Mouse (Mus musculus) heart, adult 2 months (tissue): Measurements from ENCODE around the gene Laptm4a. TPM values are rescaled to one million over a fixed set of nuclear protein-coding genes. Genes with fewer than 3 reads are reported as not detected.

Experiments
- DNase-seq, 2 experiments: peaks; one replicate each; pipeline ENCODE4 v3.0.0; 2021
- H3K27ac ChIP-seq: fragments of 200-600 bp; 2 replicates; pipeline ENCODE4 v1.8.1; 2022
- H3K27me3 ChIP-seq: fragments of 200-500 bp; 2 replicates; pipeline ENCODE4 v1.6.1; 2012; ENCODE audit warnings: mild to moderate bottlenecking, low read length, inconsistent platforms, mixed read lengths; ENCODE audit not compliant: control insufficient read depth, insufficient read depth
- H3K36me3 ChIP-seq: fragments of 200-500 bp; 2 replicates; pipeline ENCODE4 v1.6.1; 2012; ENCODE audit warnings: low read length, inconsistent platforms; ENCODE audit not compliant: control insufficient read depth, insufficient read depth
- H3K4me1 ChIP-seq: fragments of 200-500 bp; 2 replicates; pipeline ENCODE4 v1.6.1; 2011; ENCODE audit warnings: low read length; ENCODE audit not compliant: control insufficient read depth, insufficient read depth
- H3K4me3 ChIP-seq: fragments of 200-600 bp; 2 replicates; pipeline ENCODE4 v1.8.1; 2022
- H3K79me2 ChIP-seq: fragments of 200-500 bp; replicated peaks from 2 replicates; pipeline ENCODE4 v1.6.1; 2012; ENCODE audit warnings: mild to moderate bottlenecking, inconsistent platforms, low read length, moderate library complexity, mixed read lengths; ENCODE audit not compliant: control insufficient read depth, insufficient read depth
- H3K9ac ChIP-seq: fragments of 200-500 bp; 2 replicates; pipeline ENCODE4 v1.6.1; 2012; ENCODE audit warnings: low read depth, mild to moderate bottlenecking, control low read depth, inconsistent platforms, low read length, mixed read lengths
- CTCF ChIP-seq: fragments of 200-600 bp; IDR thresholded peaks from 2 replicates; pipeline ENCODE4 v1.8.1; 2022; ENCODE audit warnings: antibody characterized with exemption, mild to moderate bottlenecking, moderate library complexity
- EP300 ChIP-seq: fragments of 200-500 bp; IDR thresholded peaks from 2 replicates; pipeline ENCODE4 v1.6.1; 2011; ENCODE audit warnings: low read depth, low read length, control low read depth; ENCODE audit not compliant: insufficient read depth
- POLR2A ChIP-seq: fragments of 200-500 bp; IDR thresholded peaks from 2 replicates; pipeline ENCODE4 v1.6.1; 2011; ENCODE audit warnings: mild to moderate bottlenecking, low read depth, low read length, control low read depth; ENCODE audit not compliant: insufficient read depth
- WGBS: fragments of 180-500 bp; shearing (Covaris S2); methylation state at CpG from one replicate; pipeline ENCODE4 v1.1.7; 2018; 5-methylcytosine and 5-hydroxymethylcytosine counted together
- intact Hi-C: fragments of 180-260 bp; cut with DNase I; formaldehyde crosslinking; loops from one replicate; pipeline ENCODE4 v1.15.1; 2025
- polyA plus RNA-seq: library from polyadenylated mRNA; depleted of rRNA; stranded (reverse); fragments of >200 nt; gene quantifications from 2 replicates; pipeline ENCODE4 v1.2.3, GENCODE M21; 2012; rRNA removed
- total RNA-seq, 2 experiments: library from RNA; stranded (reverse); gene quantifications; 2 replicates each; pipeline ENCODE4 v1.2.3; 2021

Gene Laptm4a
- total and polyA plus RNA-seq, 3 experiments: 314 to 372 (median 366) TPM

DNA sequence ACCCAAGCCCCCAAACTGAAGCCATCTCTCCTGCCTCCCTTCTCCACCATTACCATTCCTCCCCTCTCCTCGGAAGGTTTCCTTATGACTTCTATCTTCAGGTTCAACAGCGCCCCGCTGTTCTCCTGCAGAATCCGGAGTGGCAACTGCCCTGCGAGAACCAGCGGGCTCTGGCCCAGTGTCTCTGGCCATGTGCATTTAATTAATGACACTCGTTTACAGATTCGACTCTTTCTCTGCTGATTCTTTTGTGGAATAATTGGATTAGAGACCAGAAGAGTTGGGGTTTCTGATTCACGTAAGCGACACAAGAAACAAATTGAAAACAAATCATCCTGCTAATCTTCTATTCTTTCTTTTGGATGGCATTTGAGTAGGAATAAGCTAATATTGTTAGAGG, 31.7 kb downstream of the Laptm4a start:
- H3K9ac ChIP-seq: no peak overlapping the region
- no peaks in the 10 kb centered on the region for H3K36me3 ChIP-seq
- H3K4me1 ChIP-seq: peaks cover 1% of the 10 kb centered on the region; the same call in 1 of the 2 replicates
- no peak overlapping the region for H3K4me3 ChIP-seq
- intact Hi-C loops: no loop called here
- TF ChIP-seq CTCF (no peak), EP300 (no peak), POLR2A (no peak)
- H3K27ac ChIP-seq: no peak overlapping the region
- 0 out of 2 replicates have a peak, but pooled peaks cover under 1% of the 10 kb centered on the region for H3K27me3 ChIP-seq
- H3K79me2 ChIP-seq: no peaks in the 10 kb centered on the region
- DNase-seq: no peak
- WGBS: 78% methylated on average over 10 of the region's 10 CpGs

DNA sequence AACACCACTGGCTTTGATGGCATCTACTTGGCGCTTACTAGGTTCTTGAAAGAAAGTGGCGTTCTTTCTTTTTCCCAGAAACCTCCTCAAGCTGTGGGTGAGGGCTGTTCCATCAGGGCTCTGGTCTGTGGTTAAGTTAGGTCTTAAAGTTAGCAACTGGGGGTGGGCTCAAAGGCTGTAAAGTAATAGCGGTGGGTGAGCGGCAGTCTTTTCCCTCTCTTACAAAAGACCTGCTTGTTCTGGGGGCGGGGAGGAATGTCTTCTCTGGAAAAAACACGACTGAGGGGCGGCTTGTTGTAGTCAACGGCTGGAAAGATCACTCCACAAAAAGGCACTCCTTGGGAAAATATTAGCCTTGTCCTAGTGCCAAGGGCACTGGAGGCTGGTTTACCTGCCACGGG, 32.7 kb downstream of the Laptm4a start:
- Histone ChIP-seq H3K4me1 (no peaks in the 10 kb centered on the region), H3K27ac (no peak overlapping the region), H3K4me3 (no peak overlapping the region), H3K9ac (no peak overlapping the region), H3K36me3 (no peaks in the 10 kb centered on the region), H3K79me2 (no peaks in the 10 kb centered on the region), H3K27me3 (no peaks in the 10 kb centered on the region)
- no peak for DNase-seq
- intact Hi-C loops: no loop called here
- 77% methylated on average over 9 of the region's 9 CpGs for WGBS
- TF ChIP-seq CTCF: no peak
- no peak for TF ChIP-seq EP300
- no peak for TF ChIP-seq POLR2A

DNA sequence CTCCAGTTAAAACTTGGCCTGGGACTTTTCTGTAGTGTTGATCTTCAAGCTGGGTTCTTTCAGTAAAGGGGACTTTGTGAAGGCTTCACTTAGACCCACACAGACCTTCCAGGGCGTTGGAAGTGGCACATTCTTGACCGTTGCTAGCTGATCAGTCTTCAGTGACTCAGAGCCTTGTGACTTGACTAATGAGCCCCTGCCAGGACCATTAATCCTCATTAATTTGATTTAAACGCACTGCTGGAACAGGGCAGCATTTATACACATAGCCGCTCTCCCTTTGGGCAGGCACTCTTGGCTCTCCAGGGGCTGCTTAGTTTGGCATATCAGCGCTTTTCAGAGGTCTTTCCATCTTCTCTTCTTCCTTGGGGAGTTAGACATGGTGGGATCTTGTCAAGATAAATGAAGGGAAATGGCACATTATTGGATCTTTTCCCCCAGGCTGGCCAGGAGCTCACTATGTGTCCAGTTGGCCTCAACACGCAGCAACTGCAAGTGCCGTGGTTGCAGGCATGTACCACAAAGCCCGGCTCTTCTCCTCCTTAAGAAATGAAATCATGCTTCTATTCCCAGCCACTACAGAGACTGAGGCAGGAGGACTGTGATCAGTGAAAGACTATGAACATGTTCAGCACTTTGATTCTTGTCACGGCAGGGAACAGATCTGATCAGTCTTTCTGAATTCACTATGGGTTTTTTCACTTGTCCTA, 40.3 kb downstream of the Laptm4a start:
- H3K36me3 ChIP-seq: no peaks in the 10 kb centered on the region
- H3K9ac ChIP-seq: no peak overlapping the region
- no peaks in the 10 kb centered on the region for H3K79me2 ChIP-seq
- TF ChIP-seq EP300 (no peak), CTCF (no peak), POLR2A (no peak)
- no peak for DNase-seq
- H3K27ac ChIP-seq: no peak overlapping the region
- no peaks in the 10 kb centered on the region for H3K4me1 ChIP-seq
- intact Hi-C loops: no loop called here
- H3K27me3 ChIP-seq: no peaks in the 10 kb centered on the region
- H3K4me3 ChIP-seq: no peak overlapping the region
- 77% methylated on average over 9 of the region's 9 CpGs for WGBS

DNA sequence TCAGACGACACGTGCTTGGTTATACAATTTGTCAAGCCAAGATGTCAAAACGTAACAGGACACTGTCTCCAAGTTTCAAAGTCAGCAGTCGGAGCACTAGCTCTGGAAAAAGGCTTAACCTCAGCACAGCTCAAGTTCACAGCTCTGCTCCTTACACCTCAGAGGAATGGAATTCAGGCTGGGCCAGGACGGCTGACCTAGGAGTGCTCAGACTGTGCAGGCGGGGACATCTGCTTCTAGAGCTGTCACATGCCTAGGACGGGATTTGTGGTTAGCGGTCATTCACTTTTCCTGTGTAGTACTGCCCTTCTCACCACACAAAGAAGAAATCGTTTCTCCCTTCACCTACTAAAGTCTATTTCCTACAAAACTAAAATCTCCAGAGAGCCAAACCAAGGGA, 48.4 kb downstream of the Laptm4a start:
- no peak overlapping the region for H3K9ac ChIP-seq
- H3K27ac ChIP-seq: peak overlapping the region; percentile 78
- 13% methylated on average over 9 of the region's 9 CpGs for WGBS
- H3K36me3 ChIP-seq: no peaks in the 10 kb centered on the region
- no peaks in the 10 kb centered on the region for H3K79me2 ChIP-seq
- H3K4me3 ChIP-seq: no peak overlapping the region
- intact Hi-C loops: loop anchor here (5.0 kb wide), 2 partner anchors 33 to 48 kb away; partner anchors contain the start of gene Laptm4a
- H3K27me3 ChIP-seq: no peaks in the 10 kb centered on the region
- no peaks in the 10 kb centered on the region; the same call in 1 of the 2 replicates for H3K4me1 ChIP-seq
- DNase-seq: peak; percentile 38 to 74
- TF ChIP-seq CTCF (no peak), POLR2A (no peak), EP300 (no peak)

DNA sequence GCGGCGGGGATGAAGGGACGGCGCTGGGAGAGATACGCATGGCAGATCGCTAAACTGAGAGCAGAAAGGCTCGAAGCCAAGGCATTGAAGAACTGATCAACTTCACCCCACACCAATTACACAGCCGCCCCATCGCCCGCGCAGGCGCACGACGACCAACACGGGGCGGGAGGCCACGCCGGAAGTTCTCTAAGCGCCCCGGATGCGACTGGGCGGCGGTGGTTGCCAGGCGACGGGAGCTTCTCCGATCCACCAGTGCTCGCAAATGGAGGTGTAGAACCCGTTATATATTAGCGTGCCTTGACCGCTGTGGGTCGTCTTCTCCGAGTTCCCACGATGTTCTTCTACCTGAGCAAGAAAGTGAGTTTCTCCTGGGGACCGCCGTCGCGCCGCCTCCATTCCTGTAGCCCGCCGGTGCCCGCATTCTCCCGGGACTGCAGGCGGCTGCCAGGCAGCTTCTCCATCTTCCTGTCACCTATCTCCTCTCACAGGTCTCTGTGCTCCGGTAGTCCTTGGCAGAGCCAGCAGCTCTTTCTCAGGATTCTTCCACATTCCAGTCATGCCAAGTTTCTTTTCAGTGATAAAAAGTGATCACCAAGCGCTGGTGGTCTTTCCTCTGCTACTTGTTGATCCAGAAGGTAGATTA, 52.5 kb downstream of the Laptm4a start, which contains the start of gene Wdr35:
Gene Wdr35, plus strand, starts transcription at position 73 of the 646 bp plus-strand sequence.
- H3K9ac ChIP-seq: peak within 1 kb of the TSS; percentile 49
- H3K36me3 ChIP-seq: no peaks in the 10 kb centered on the region
- under 1% methylated on average over 45 of the region's 45 CpGs for WGBS
- no peaks in the 10 kb centered on the region for H3K27me3 ChIP-seq
- H3K27ac ChIP-seq: peak within 1 kb of the TSS; percentile 53
- TF ChIP-seq EP300 (no peak), CTCF (no peak), POLR2A (peak; percentile 82)
- H3K4me1 ChIP-seq: no peaks in the 10 kb centered on the region; the same call in 1 of the 2 replicates
- H3K4me3 ChIP-seq: peak within 1 kb of the TSS; percentile 77
- H3K79me2 ChIP-seq: no peaks in the 10 kb centered on the region
- peak; percentile 89 to 92 for DNase-seq
- intact Hi-C loops: loop anchor here (5.0 kb wide), 2 partner anchors 37 to 52 kb away; partner anchors contain the start of gene Laptm4a

DNA sequence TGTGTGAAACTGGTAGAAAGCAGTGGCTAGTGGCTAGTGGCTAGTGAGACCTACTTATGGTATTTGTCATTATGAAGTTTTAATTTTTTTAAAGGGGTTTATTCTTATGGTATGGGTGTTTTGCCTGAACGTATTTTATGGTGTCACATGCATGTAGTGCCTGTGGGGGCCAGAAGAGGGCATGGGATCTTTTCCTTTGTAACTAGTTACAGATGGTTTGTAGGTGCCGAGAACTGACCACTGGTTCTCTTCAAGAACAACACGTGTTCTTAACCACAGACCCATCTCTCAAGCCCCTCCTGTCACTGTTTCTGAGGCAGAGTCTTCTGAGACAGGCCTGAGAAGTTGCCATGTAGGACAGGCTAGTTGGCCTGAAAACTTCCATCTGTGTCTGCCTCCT, 53.6 kb downstream of the Laptm4a start:
- H3K4me3 ChIP-seq: no peak overlapping the region
- intact Hi-C loops: no loop called here
- no peaks in the 10 kb centered on the region for H3K79me2 ChIP-seq
- no peak for TF ChIP-seq EP300
- peak; percentile 14; the same call in 1 of the 2 replicates for TF ChIP-seq CTCF
- H3K4me1 ChIP-seq: no peaks in the 10 kb centered on the region; the same call in 1 of the 2 replicates
- no peak overlapping the region for H3K9ac ChIP-seq
- no peak overlapping the region for H3K27ac ChIP-seq
- 95% methylated on average over 3 of the region's 3 CpGs for WGBS
- H3K27me3 ChIP-seq: no peaks in the 10 kb centered on the region
- no peak for DNase-seq
- H3K36me3 ChIP-seq: no peaks in the 10 kb centered on the region

Other genes starting within 250 kb of the Laptm4a start
- gene Pum2, start 247.5 kb upstream of the Laptm4a start, total RNA-seq: 100 to 1,000 TPM; 130 TPM
- gene Pum2, start 247.5 kb upstream of the Laptm4a start, polyA plus RNA-seq: 38.6 and 68.9 TPM in 2 replicates
- gene Sdc1, start 150.3 kb upstream of the Laptm4a start, total RNA-seq: 1 to 10 TPM; 4.8 to 5.7 TPM
- gene Sdc1, start 150.3 kb upstream of the Laptm4a start, polyA plus RNA-seq: 9.1 and 11.0 TPM in 2 replicates
- gene Matn3, start 26.3 kb downstream of the Laptm4a start, total RNA-seq: not detected
- not detected in 2 replicates for gene Matn3, start 26.3 kb downstream of the Laptm4a start, polyA plus RNA-seq
- 1 to 10 TPM; 9.0 to 9.5 TPM for gene Wdr35, start 52.2 kb downstream of the Laptm4a start, total RNA-seq
- gene Wdr35, start 52.2 kb downstream of the Laptm4a start, polyA plus RNA-seq: 3.4 and 5.9 TPM in 2 replicates
- 10 to 100 TPM; 26.1 to 31.4 TPM for gene Ttc32, start 108.3 kb downstream of the Laptm4a start, total RNA-seq
- 13.8 and 15.7 TPM in 2 replicates for gene Ttc32, start 108.3 kb downstream of the Laptm4a start, polyA plus RNA-seq